Mouse (Mus musculus) forebrain, embryonic 11.5 days (tissue): ENCODE measurements around the gene Timm23. TPM values are rescaled to one million over a fixed set of nuclear protein-coding genes. Genes with fewer than 3 reads are reported as not detected.

Experiments used
- polyA plus RNA-seq: library from polyadenylated mRNA; unstranded; fragments of >200 nt; fragmentation: Nextera tagmentation; extraction: Ambion mirVana; gene quantifications from 2 replicates; pipeline ENCODE4 v1.2.1, GENCODE M21; 2014

Timm23 gene
- polyA plus RNA-seq, 1 experiment from 2014 or later = 274 TPM

Other genes with a start within 250 kb of the Timm23 start
- gene Galnt15, start 172.9 kb downstream of the Timm23 start, polyA plus RNA-seq = 0.05 TPM in 2 replicates
- gene Oxnad1, start 116.5 kb downstream of the Timm23 start, polyA plus RNA-seq = 20.2 and 20.7 TPM in 2 replicates
- gene Dph3, start 116.2 kb downstream of the Timm23 start, polyA plus RNA-seq = 97.7 and 99.9 TPM in 2 replicates
- not detected in 2 replicates for gene Msmb, start 59.9 kb downstream of the Timm23 start, polyA plus RNA-seq
- 102 and 105 TPM in 2 replicates for gene Ncoa4, start 42.0 kb downstream of the Timm23 start, polyA plus RNA-seq
- 61.2 and 63.6 TPM in 2 replicates for gene Parg, start 51 bp upstream of the Timm23 start, polyA plus RNA-seq
- gene Ogdhl, start 120.1 kb upstream of the Timm23 start, polyA plus RNA-seq = 18.3 and 18.8 TPM in 2 replicates
- not detected in 2 replicates for gene 1700024G13Rik, start 186.5 kb upstream of the Timm23 start, polyA plus RNA-seq